Mouse (Mus musculus): ENCODE data around the gene Hsd11b2. TPM values are rescaled to one million over a fixed set of nuclear protein-coding genes. Genes with fewer than 3 reads are reported as not detected.

The Hsd11b2 gene
- polyA plus RNA-seq, 1 experiment = not detected

GRCm38 (mm10) chr8:105563871-105564270 lies 45.3 kb downstream of the Hsd11b2 start:
- no peak for TF ChIP-seq GATA1 (IDR thresholded peaks at IDR 0.05; ENCODE audit: low read length)

GRCm38 (mm10) chr8:105565401-105565881 lies 46.9 kb downstream of the Hsd11b2 start:
- no peak for TF ChIP-seq GATA1 (IDR thresholded peaks at IDR 0.05; ENCODE audit: low read length)

- no peak for TF ChIP-seq GATA1 (IDR thresholded peaks at IDR 0.05; ENCODE audit: low read length)
Measured at GRCm38 (mm10) chr8:105565952-105566702, 47.6 kb downstream of the Hsd11b2 start, which contains the start of gene Atp6v0d1. Atp6v0d1 (minus strand) TSS chr8:105566047.

GRCm38 (mm10) chr8:105566703-105567595 lies 48.4 kb downstream of the Hsd11b2 start:
- no peak for TF ChIP-seq GATA1 (IDR thresholded peaks at IDR 0.05; ENCODE audit: low read length)

GRCm38 (mm10) chr8:105571810-105572209 lies 53.3 kb downstream of the Hsd11b2 start:
- no peak for TF ChIP-seq GATA1 (IDR thresholded peaks at IDR 0.05; ENCODE audit: low read length)

GRCm38 (mm10) chr8:105573427-105573826 lies 54.9 kb downstream of the Hsd11b2 start:
- no peak for TF ChIP-seq GATA1 (IDR thresholded peaks at IDR 0.05; ENCODE audit: low read length)

Other genes with a start within 250 kb of the Hsd11b2 start
- gene Hsf4, start 249.0 kb upstream of the Hsd11b2 start, polyA plus RNA-seq (2012) = 0.55 and 0.76 TPM in 2 replicates
- 0.24 and 0.43 TPM in 2 replicates for gene Nol3, start 242.6 kb upstream of the Hsd11b2 start, polyA plus RNA-seq (2012)
- 1.6 and 1.8 TPM in 2 replicates for gene 4931428F04Rik, start 228.9 kb upstream of the Hsd11b2 start, polyA plus RNA-seq (2012)
- gene Exoc3l, start 222.7 kb upstream of the Hsd11b2 start, polyA plus RNA-seq (2012) = 1.3 and 1.4 TPM in 2 replicates
- gene E2f4, start 221.1 kb upstream of the Hsd11b2 start, polyA plus RNA-seq (2012) = 47.6 and 62.4 TPM in 2 replicates
- 0.87 and 0.95 TPM in 2 replicates for gene Elmo3, start 213.2 kb upstream of the Hsd11b2 start, polyA plus RNA-seq (2012)
- 3.4 and 4.3 TPM in 2 replicates for gene Lrrc29, start 192.5 kb upstream of the Hsd11b2 start, polyA plus RNA-seq (2012)
- gene Tmem208, start 192.4 kb upstream of the Hsd11b2 start, polyA plus RNA-seq (2012) = 18.3 and 26.8 TPM in 2 replicates
- gene Fhod1, start 170.8 kb upstream of the Hsd11b2 start, polyA plus RNA-seq (2012) = 7.3 and 7.7 TPM in 2 replicates
- gene Slc9a5, start 169.9 kb upstream of the Hsd11b2 start, polyA plus RNA-seq (2012) = 0.49 and 0.50 TPM in 2 replicates
- gene Plekhg4, start 145.5 kb upstream of the Hsd11b2 start, polyA plus RNA-seq (2012) = not detected in 2 replicates
- gene Kctd19, start 105.3 kb upstream of the Hsd11b2 start, polyA plus RNA-seq (2012) = not detected in 2 replicates
- gene Lrrc36, start 105.2 kb upstream of the Hsd11b2 start, polyA plus RNA-seq (2012) = not detected in 2 replicates
- gene Tppp3, start 47.2 kb upstream of the Hsd11b2 start, polyA plus RNA-seq (2012) = not detected in 2 replicates
- 0.15 and 0.16 TPM in 2 replicates for gene Zdhhc1, start 21.9 kb upstream of the Hsd11b2 start, polyA plus RNA-seq (2012)
- 17.4 and 23.6 TPM in 2 replicates for gene Atp6v0d1, start 47.3 kb downstream of the Hsd11b2 start, polyA plus RNA-seq (2012)
- 56.3 and 62.8 TPM in 2 replicates for gene Ripor1, start 86.5 kb downstream of the Hsd11b2 start, polyA plus RNA-seq (2012)
- 187 and 251 TPM in 2 replicates for gene Ctcf, start 117.8 kb downstream of the Hsd11b2 start, polyA plus RNA-seq (2012)
- gene Agrp, start 118.6 kb downstream of the Hsd11b2 start, polyA plus RNA-seq (2012) = 0.10 TPM in 1 of 2 replicates, not detected in the other
- 1.3 and 1.7 TPM in 2 replicates for gene Carmil2, start 167.5 kb downstream of the Hsd11b2 start, polyA plus RNA-seq (2012)
- 32.7 and 72.3 TPM in 2 replicates for gene Acd, start 182.3 kb downstream of the Hsd11b2 start, polyA plus RNA-seq (2012)
- gene Pard6a, start 182.4 kb downstream of the Hsd11b2 start, polyA plus RNA-seq (2012) = 8.1 TPM in 2 replicates
- not detected in 2 replicates for gene 4933405L10Rik, start 188.9 kb downstream of the Hsd11b2 start, polyA plus RNA-seq (2012)
- gene Enkd1, start 189.5 kb downstream of the Hsd11b2 start, polyA plus RNA-seq (2012) = 40.0 and 52.9 TPM in 2 replicates
- 4.7 TPM in 2 replicates for gene Gfod2, start 239.9 kb downstream of the Hsd11b2 start, polyA plus RNA-seq (2012)

All from G1E-ER4 (cell line).